Mouse (Mus musculus) liver, postnatal 0 days (tissue): ENCODE measurements around the gene Ptprd. TPM values are rescaled to one million over a fixed set of nuclear protein-coding genes. Genes with fewer than 3 reads are reported as not detected.

Experiments used
- ATAC-seq: fragments of 200-750 bp; cut with Nextera tagmentation; 2 replicates; pipeline ENCODE4 v1.8.0; 2017; ENCODE audit warnings: mild to moderate bottlenecking, moderate library complexity
- DNase-seq: peaks from one replicate; pipeline ENCODE4 v3.0.0-alpha.2; 2016
- H3K27ac ChIP-seq: fragments of 300-500 bp; sonication (generic); 2 replicates; pipeline ENCODE4 v1.5.1; 2014; ENCODE audit warnings: antibody characterized with exemption, moderate library complexity, mild to moderate bottlenecking, low read depth
- H3K27me3 ChIP-seq: fragments of 300-500 bp; sonication (generic); 2 replicates; pipeline ENCODE4 v1.6.1; 2014; ENCODE audit warnings: low read length, control low read depth, mixed read lengths; ENCODE audit not compliant: insufficient read depth
- H3K36me3 ChIP-seq: fragments of 300-500 bp; sonication (generic); replicated peaks from 2 replicates; pipeline ENCODE4 v1.6.1; 2014; ENCODE audit warnings: mild to moderate bottlenecking, control low read depth, low read length, moderate library complexity, mixed read lengths; ENCODE audit not compliant: insufficient read depth
- H3K4me1 ChIP-seq: fragments of 300-500 bp; sonication (generic); 2 replicates; pipeline ENCODE4 v1.6.1; 2014; ENCODE audit warnings: antibody characterized with exemption, mild to moderate bottlenecking, control low read depth; ENCODE audit not compliant: insufficient read depth
- H3K4me2 ChIP-seq: fragments of 300-500 bp; sonication (generic); 2 replicates; pipeline ENCODE4 v1.6.1; 2014; ENCODE audit warnings: low read depth, mild to moderate bottlenecking, low read length, moderate library complexity, mixed read lengths
- H3K4me3 ChIP-seq: fragments of 300-500 bp; sonication (generic); 2 replicates; pipeline ENCODE4 v1.5.1; 2014; ENCODE audit warnings: low read depth, low read length
- H3K9ac ChIP-seq: fragments of 300-500 bp; sonication (generic); replicated peaks from 2 replicates; pipeline ENCODE4 v1.6.1; 2014; ENCODE audit warnings: mild to moderate bottlenecking, moderate library complexity
- H3K9me3 ChIP-seq: fragments of 300-500 bp; sonication (generic); 2 replicates; pipeline ENCODE4 v1.6.1; 2016; ENCODE audit warnings: mild to moderate bottlenecking, control low read depth, low read length, mixed read lengths
- CTCF ChIP-seq: sonication (generic); IDR thresholded peaks from 2 replicates; pipeline ENCODE4 v1.5.1; 2016; ENCODE audit warnings: antibody characterized with exemption, low read depth
- EP300 ChIP-seq: IDR thresholded peaks from 2 replicates; pipeline ENCODE4 v1.6.1; 2016; ENCODE audit warnings: antibody characterized with exemption, low read depth, mild to moderate bottlenecking
- WGBS: fragments of 180-500 bp; shearing (Covaris S2); extraction: QIAGEN DNeasy Blood & Tissue Kit; methylation state at CpG from one replicate; pipeline ENCODE4 v1.1.7; 2014; ENCODE audit not compliant: insufficient replicate concordance; 5-methylcytosine and 5-hydroxymethylcytosine counted together
- polyA plus RNA-seq: library from polyadenylated mRNA; unstranded; fragments of >200 nt; fragmentation: Nextera tagmentation; extraction: Ambion mirVana; gene quantifications from 2 replicates; pipeline ENCODE4 v1.2.1, GENCODE M21; 2015

Gene Ptprd
- polyA plus RNA-seq, 1 experiment from 2014 or later = 9.3 TPM

- TF ChIP-seq CTCF (no peak), EP300 (no peak)
- no peaks in the 10 kb centered on the region for H3K4me1 ChIP-seq
- H3K36me3 ChIP-seq = no peaks in the 10 kb centered on the region
- DNase-seq (no peak), ATAC-seq (no peak)
- 82% methylated on average over 5 of the region's 5 CpGs for WGBS
- no peaks in the 10 kb centered on the region for H3K9me3 ChIP-seq
- no peak overlapping the region for H3K27ac ChIP-seq
- no peak overlapping the region for H3K9ac ChIP-seq
- no peak overlapping the region for H3K4me2 ChIP-seq
- no peaks in the 10 kb centered on the region for H3K27me3 ChIP-seq
- H3K4me3 ChIP-seq = no peak overlapping the region
Observed at GRCm38 (mm10) chr4:77647451-77648137, 564.2 kb downstream of the Ptprd start.

GRCm38 (mm10) chr4:77644435-77644834 is 567.3 kb downstream of the Ptprd start:
- Histone ChIP-seq H3K4me2 (no peak overlapping the region), H3K9ac (no peak overlapping the region), H3K4me3 (no peak overlapping the region), H3K27ac (no peak overlapping the region), H3K9me3 (no peaks in the 10 kb centered on the region), H3K4me1 (no peaks in the 10 kb centered on the region), H3K36me3 (no peaks in the 10 kb centered on the region), H3K27me3 (no peaks in the 10 kb centered on the region)
- DNase-seq (no peak), ATAC-seq (no peak)
- TF ChIP-seq EP300 (no peak), CTCF (no peak)

- no peak overlapping the region for H3K27ac ChIP-seq
- no peak overlapping the region for H3K4me2 ChIP-seq
- no peak overlapping the region for H3K9ac ChIP-seq
- no peak for ATAC-seq
- no peaks in the 10 kb centered on the region for H3K36me3 ChIP-seq
- H3K27me3 ChIP-seq = no peaks in the 10 kb centered on the region
- H3K4me1 ChIP-seq = no peaks in the 10 kb centered on the region
- no peaks in the 10 kb centered on the region for H3K9me3 ChIP-seq
- no peak overlapping the region for H3K4me3 ChIP-seq
- DNase-seq = no peak
- TF ChIP-seq CTCF (no peak), EP300 (no peak)
- 82% methylated on average over 7 of the region's 7 CpGs for WGBS
Observed at GRCm38 (mm10) chr4:77640022-77640421, 571.7 kb downstream of the Ptprd start.

- DNase-seq = no peak
- Histone ChIP-seq H3K4me3 (no peak overlapping the region), H3K27me3 (no peaks in the 10 kb centered on the region), H3K4me2 (no peak overlapping the region), H3K36me3 (no peaks in the 10 kb centered on the region), H3K9me3 (no peaks in the 10 kb centered on the region), H3K4me1 (no peaks in the 10 kb centered on the region), H3K27ac (no peak overlapping the region), H3K9ac (no peak overlapping the region)
- 74% methylated on average over 1 of the region's 1 CpGs for WGBS
- TF ChIP-seq CTCF (no peak), EP300 (no peak)
- no peak for ATAC-seq
Observed at GRCm38 (mm10) chr4:77613129-77613528, 598.6 kb downstream of the Ptprd start.

GRCm38 (mm10) chr4:77586624-77587023 is 625.1 kb downstream of the Ptprd start:
- WGBS = 71% methylated on average over 1 of the region's 1 CpGs
- TF ChIP-seq EP300 (no peak), CTCF (no peak)

GRCm38 (mm10) chr4:77586222-77586621 is 625.5 kb downstream of the Ptprd start:
- TF ChIP-seq CTCF (no peak), EP300 (no peak)
- Histone ChIP-seq H3K27me3 (no peaks in the 10 kb centered on the region), H3K27ac (no peak overlapping the region), H3K4me2 (no peak overlapping the region), H3K9ac (no peak overlapping the region), H3K9me3 (no peaks in the 10 kb centered on the region), H3K4me1 (no peaks in the 10 kb centered on the region), H3K4me3 (no peak overlapping the region), H3K36me3 (no peaks in the 10 kb centered on the region)
- DNase-seq (no peak), ATAC-seq (no peak)
- WGBS = 52% methylated on average over 1 of the region's 1 CpGs

More at GRCm38 (mm10) chr4:77586624-77587023, 625.1 kb downstream of the Ptprd start:
- no peak for DNase-seq
- Histone ChIP-seq H3K4me1 (no peaks in the 10 kb centered on the region), H3K4me3 (no peak overlapping the region), H3K27me3 (no peaks in the 10 kb centered on the region), H3K9ac (no peak overlapping the region), H3K4me2 (no peak overlapping the region), H3K27ac (no peak overlapping the region), H3K9me3 (no peaks in the 10 kb centered on the region), H3K36me3 (no peaks in the 10 kb centered on the region)
- ATAC-seq = no peak
